Mouse (Mus musculus): Measurements from ENCODE around the gene Tst. TPM values are rescaled to one million over a fixed set of nuclear protein-coding genes. Genes with fewer than 3 reads are reported as not detected.

The Tst gene
- polyA plus RNA-seq, 1 experiment = 39.4 TPM

GRCm38 (mm10) chr15:78431541-78432121, 25.9 kb upstream of the Tst start:
- 52% methylated on average over 7 of the region's 7 CpGs for WGBS
- DNase-seq (ENCODE audit: low read depth, low spot score) = no peak

GRCm38 (mm10) chr15:78430874-78431273, 25.2 kb upstream of the Tst start:
- no peak for DNase-seq (ENCODE audit: low read depth, low spot score)
- 91% methylated on average over 10 of the region's 10 CpGs for WGBS

GRCm38 (mm10) chr15:78429871-78430622, 24.3 kb upstream of the Tst start:
- WGBS = 83% methylated on average over 13 of the region's 13 CpGs
- no peak for DNase-seq (ENCODE audit: low read depth, low spot score)

GRCm38 (mm10) chr15:78429139-78429459, 23.4 kb upstream of the Tst start:
- DNase-seq (ENCODE audit: low read depth, low spot score) = peak; percentile 73
- 15% methylated on average over 3 of the region's 3 CpGs for WGBS

- 2% methylated on average over 52 of the region's 52 CpGs for WGBS
- no peak for DNase-seq (ENCODE audit: low read depth, low spot score)
These were observed 22.9 kb upstream of the Tst start, which contains the start of gene Kctd17 for GRCm38 (mm10) chr15:78428391-78429138. Gene Kctd17 (plus strand): TSS chr15:78428564.

- DNase-seq (ENCODE audit: low read depth, low spot score) = no peak
- 70% methylated on average over 4 of the region's 4 CpGs for WGBS
These were observed 19.5 kb upstream of the Tst start for GRCm38 (mm10) chr15:78425230-78425629.

- 16% methylated on average over 11 of the region's 11 CpGs for WGBS
- DNase-seq (ENCODE audit: low read depth, low spot score) = no peak
These were observed 18.8 kb upstream of the Tst start for GRCm38 (mm10) chr15:78424507-78424906.

- DNase-seq (ENCODE audit: low read depth, low spot score) = no peak
- WGBS = 14% methylated on average over 16 of the region's 16 CpGs
These were observed 16.6 kb upstream of the Tst start for GRCm38 (mm10) chr15:78422046-78422956.

GRCm38 (mm10) chr15:78420395-78420794, 14.7 kb upstream of the Tst start:
- no peak for DNase-seq (ENCODE audit: low read depth, low spot score)
- WGBS = 81% methylated on average over 13 of the region's 13 CpGs

- whole genome bisulfite sequencing = 1% methylated on average over 4 of the region's 4 CpGs
- no peak for DNase-seq (ENCODE audit: low read depth, low spot score)
These were observed 11.2 kb upstream of the Tst start for GRCm38 (mm10) chr15:78416937-78417336.

- no peak for DNase-seq (ENCODE audit: low read depth, low spot score)
- 93% methylated on average over 8 of the region's 8 CpGs for WGBS
These were observed 8.4 kb upstream of the Tst start for GRCm38 (mm10) chr15:78414157-78414556.

GRCm38 (mm10) chr15:78413719-78414117, 8.0 kb upstream of the Tst start:
- DNase-seq (ENCODE audit: low read depth, low spot score) = no peak
- WGBS = 78% methylated on average over 1 of the region's 1 CpGs

- DNase-seq (ENCODE audit: low read depth, low spot score) = no peak
- WGBS = 56% methylated on average over 14 of the region's 14 CpGs
These were observed 7.5 kb upstream of the Tst start for GRCm38 (mm10) chr15:78413083-78413718.

- DNase-seq (ENCODE audit: low read depth, low spot score) = no peak
- 32% methylated on average over 12 of the region's 12 CpGs for WGBS
These were observed 3.9 kb upstream of the Tst start for GRCm38 (mm10) chr15:78409570-78410052.

GRCm38 (mm10) chr15:78406293-78406934, 707 bp upstream of the Tst start, which contains the start of gene Mpst:
Gene Mpst (plus strand): TSS chr15:78406416.
- WGBS = under 1% methylated on average over 40 of the region's 40 CpGs
- no peak for DNase-seq (ENCODE audit: low read depth, low spot score)

GRCm38 (mm10) chr15:78405098-78405497, 609 bp downstream of the Tst start:
- WGBS = 36% methylated on average over 11 of the region's 11 CpGs
- no peak for DNase-seq (ENCODE audit: low read depth, low spot score)

GRCm38 (mm10) chr15:78403896-78404295, 1.8 kb downstream of the Tst start:
- WGBS = 12% methylated on average over 1 of the region's 1 CpGs
- DNase-seq (ENCODE audit: low read depth, low spot score) = no peak

- 25% methylated on average over 3 of the region's 3 CpGs for WGBS
- no peak for DNase-seq (ENCODE audit: low read depth, low spot score)
These were observed 2.4 kb downstream of the Tst start for GRCm38 (mm10) chr15:78403301-78403741.

GRCm38 (mm10) chr15:78402423-78402822, 3.3 kb downstream of the Tst start:
- no peak for DNase-seq (ENCODE audit: low read depth, low spot score)
- WGBS = 31% methylated on average over 7 of the region's 7 CpGs

Data from large intestine, adult 2 months (tissue).